Mouse (Mus musculus): Measurements from ENCODE around the gene Camta1. TPM values are rescaled to one million over a fixed set of nuclear protein-coding genes. Genes with fewer than 3 reads are reported as not detected.

Gene Camta1
- polyA plus RNA-seq, 2 experiments = 7.3 to 32.8 TPM

- WGBS (ENCODE audit: insufficient replicate concordance) = 86% methylated on average over 10 of the region's 10 CpGs
Measured at GRCm38 (mm10) chr4:151015946-151016345, 845.7 kb downstream of the Camta1 start.

GRCm38 (mm10) chr4:151010316-151010715 is 851.4 kb downstream of the Camta1 start:
- no peaks in the 10 kb centered on the region for H3K36me3 ChIP-seq (replicated peaks; ENCODE audit: control insufficient read depth, insufficient read depth, low read depth)
- H3K9me3 ChIP-seq (ENCODE audit: control insufficient read depth, low read length) = no peaks in the 10 kb centered on the region
- WGBS (ENCODE audit: insufficient replicate concordance) = 71% methylated on average over 7 of the region's 7 CpGs
- H3K4me1 ChIP-seq (replicated peaks; ENCODE audit: control insufficient read depth in 2 of 2, insufficient read depth in 2 of 2, low read length in 1 of 2) = no peaks in the 10 kb centered on the region
- no peaks in the 10 kb centered on the region for H3K27me3 ChIP-seq (ENCODE audit: control insufficient read depth, insufficient read depth, low read length)
- no peak overlapping the region for H3K27ac ChIP-seq
- no peak for TF ChIP-seq EP300 (IDR thresholded peaks at IDR 0.05; ENCODE audit: low read depth)
- no peak for TF ChIP-seq CTCF (IDR thresholded peaks at IDR 0.05; ENCODE audit: low read depth)
- no peak overlapping the region for H3K4me3 ChIP-seq (ENCODE audit: insufficient read depth in 1 of 2, low read depth in 2 of 2, low read length in 2 of 2)
- no peak overlapping the region for H3K9ac ChIP-seq (replicated peaks)
- H3K4me2 ChIP-seq (ENCODE audit: low read depth) = no peak overlapping the region
- DNase-seq (ENCODE audit: low read depth in 3 of 3, low spot score in 3 of 3) = no peak
- no peak for ATAC-seq (ENCODE audit: insufficient read depth)

More at GRCm38 (mm10) chr4:151015946-151016345, 845.7 kb downstream of the Camta1 start:
- DNase-seq (ENCODE audit: low read depth in 3 of 3, low spot score in 3 of 3) (no peak), ATAC-seq (ENCODE audit: insufficient read depth) (no peak)
- Histone ChIP-seq H3K27me3 (ENCODE audit: control insufficient read depth, insufficient read depth, low read length) (no peaks in the 10 kb centered on the region), H3K27ac (no peak overlapping the region), H3K36me3 (replicated peaks; ENCODE audit: control insufficient read depth, insufficient read depth, low read depth) (no peaks in the 10 kb centered on the region), H3K4me2 (ENCODE audit: low read depth) (no peak overlapping the region), H3K9me3 (ENCODE audit: control insufficient read depth, low read length) (no peaks in the 10 kb centered on the region), H3K4me1 (replicated peaks; ENCODE audit: control insufficient read depth in 2 of 2, insufficient read depth in 2 of 2, low read length in 1 of 2) (no peaks in the 10 kb centered on the region), H3K9ac (replicated peaks) (no peak overlapping the region), H3K4me3 (ENCODE audit: insufficient read depth in 1 of 2, low read depth in 2 of 2, low read length in 2 of 2) (no peak overlapping the region)
- TF ChIP-seq CTCF (IDR thresholded peaks at IDR 0.05; ENCODE audit: low read depth) = no peak

GRCm38 (mm10) chr4:151006945-151007344 is 854.7 kb downstream of the Camta1 start:
- DNase-seq (ENCODE audit: low read depth in 3 of 3, low spot score in 3 of 3) = peak in 1 of 3 experiments; percentile 11
- Histone ChIP-seq H3K36me3 (replicated peaks; ENCODE audit: control insufficient read depth, insufficient read depth, low read depth) (no peaks in the 10 kb centered on the region), H3K4me1 (replicated peaks; ENCODE audit: control insufficient read depth in 2 of 2, insufficient read depth in 2 of 2, low read length in 1 of 2) (no peaks in the 10 kb centered on the region), H3K27ac (no peak overlapping the region), H3K4me2 (ENCODE audit: low read depth) (no peak overlapping the region), H3K9me3 (ENCODE audit: control insufficient read depth, low read length) (no peaks in the 10 kb centered on the region), H3K4me3 (ENCODE audit: insufficient read depth in 1 of 2, low read depth in 2 of 2, low read length in 2 of 2) (no peak overlapping the region), H3K9ac (replicated peaks) (no peak overlapping the region), H3K27me3 (ENCODE audit: control insufficient read depth, insufficient read depth, low read length) (no peaks in the 10 kb centered on the region)
- 45% methylated on average over 6 of the region's 6 CpGs for WGBS (ENCODE audit: insufficient replicate concordance)
- ATAC-seq (ENCODE audit: insufficient read depth) = no peak
- TF ChIP-seq CTCF (IDR thresholded peaks at IDR 0.05; ENCODE audit: low read depth) = peak; percentile 83
- no peak for TF ChIP-seq EP300 (IDR thresholded peaks at IDR 0.05; ENCODE audit: low read depth)

- Histone ChIP-seq H3K36me3 (replicated peaks; ENCODE audit: control insufficient read depth, insufficient read depth, low read depth) (no peaks in the 10 kb centered on the region), H3K4me3 (ENCODE audit: insufficient read depth in 1 of 2, low read depth in 2 of 2, low read length in 2 of 2) (no peak overlapping the region), H3K27ac (no peak overlapping the region), H3K9ac (replicated peaks) (no peak overlapping the region), H3K9me3 (ENCODE audit: control insufficient read depth, low read length) (no peaks in the 10 kb centered on the region), H3K4me1 (replicated peaks; ENCODE audit: control insufficient read depth in 2 of 2, insufficient read depth in 2 of 2, low read length in 1 of 2) (no peaks in the 10 kb centered on the region), H3K4me2 (ENCODE audit: low read depth) (no peak overlapping the region), H3K27me3 (ENCODE audit: control insufficient read depth, insufficient read depth, low read length) (no peaks in the 10 kb centered on the region)
- no peak for ATAC-seq (ENCODE audit: insufficient read depth)
- 63% methylated on average over 13 of the region's 13 CpGs for WGBS (ENCODE audit: insufficient replicate concordance)
- DNase-seq (ENCODE audit: low read depth in 3 of 3, low spot score in 3 of 3) = peak in 1 of 3 experiments; percentile 10
- TF ChIP-seq EP300 (IDR thresholded peaks at IDR 0.05; ENCODE audit: low read depth) = no peak
- TF ChIP-seq CTCF (IDR thresholded peaks at IDR 0.05; ENCODE audit: low read depth) = no peak
Measured at GRCm38 (mm10) chr4:151005656-151006318, 855.9 kb downstream of the Camta1 start.

- no peak for DNase-seq (ENCODE audit: low read depth in 3 of 3, low spot score in 3 of 3)
- Histone ChIP-seq H3K9me3 (ENCODE audit: control insufficient read depth, low read length) (no peaks in the 10 kb centered on the region), H3K27ac (no peak overlapping the region), H3K4me3 (ENCODE audit: insufficient read depth in 1 of 2, low read depth in 2 of 2, low read length in 2 of 2) (no peak overlapping the region), H3K27me3 (ENCODE audit: control insufficient read depth, insufficient read depth, low read length) (no peaks in the 10 kb centered on the region), H3K4me2 (ENCODE audit: low read depth) (no peak overlapping the region), H3K36me3 (replicated peaks; ENCODE audit: control insufficient read depth, insufficient read depth, low read depth) (no peaks in the 10 kb centered on the region), H3K4me1 (replicated peaks; ENCODE audit: control insufficient read depth in 2 of 2, insufficient read depth in 2 of 2, low read length in 1 of 2) (no peaks in the 10 kb centered on the region), H3K9ac (replicated peaks) (no peak overlapping the region)
- WGBS (ENCODE audit: insufficient replicate concordance) = 23% methylated on average over 13 of the region's 13 CpGs
- no peak for ATAC-seq (ENCODE audit: insufficient read depth)
- TF ChIP-seq EP300 (IDR thresholded peaks at IDR 0.05; ENCODE audit: low read depth) (no peak), CTCF (IDR thresholded peaks at IDR 0.05; ENCODE audit: low read depth) (no peak)
Measured at GRCm38 (mm10) chr4:151001397-151001796, 860.3 kb downstream of the Camta1 start.
